Mouse (Mus musculus): ENCODE measurements around the gene Wsb2.

- no peak for TF ChIP-seq CTCF (conservative IDR thresholded peaks at IDR 0.05; ENCODE audit: insufficient read depth, insufficient read length, low read depth, low read length)
- TF ChIP-seq POLR2A (IDR thresholded peaks at IDR 0.05; ENCODE audit: low read depth, low read length) = no peak
These were observed 17.4 kb downstream of the Wsb2 start for GRCm38 (mm10) chr5:117374372-117375049.
